Mouse (Mus musculus): Measurements from ENCODE around the gene Actn3. TPM values are rescaled to one million over a fixed set of nuclear protein-coding genes. Genes with fewer than 3 reads are reported as not detected.
A peak's percentile ranks its signal among the peaks of the same experiment; 100 is the strongest.
"Not testable (repeated sequence)": the region's sequence is repeated elsewhere in the genome, so short reads cannot be mapped to it uniquely, and the experiment has no call there.

Gene Actn3
- polyA plus RNA-seq, 1 experiment: 13.4 TPM

GRCm38 (mm10) chr19:4833977-4834376 lies 43.7 kb downstream of the Actn3 start:
- H3K4me3 ChIP-seq (ENCODE audit: insufficient read depth, low read depth, low read length): no peak overlapping the region
- H3K27me3 ChIP-seq (replicated peaks; ENCODE audit: control insufficient read depth, insufficient read depth, low read length): no peaks in the 10 kb centered on the region
- peaks cover 15% of the 10 kb centered on the region; the same call in 1 of the 2 replicates for H3K4me1 ChIP-seq (ENCODE audit: control insufficient read depth, insufficient read depth, low read length)
- DNase-seq: no peak
- H3K36me3 ChIP-seq (ENCODE audit: control insufficient read depth, insufficient read depth, low read length): no peaks in the 10 kb centered on the region
- H3K27ac ChIP-seq (ENCODE audit: insufficient read depth, low read depth, low read length): no peak overlapping the region
- TF ChIP-seq CTCF (conservative IDR thresholded peaks at IDR 0.05; ENCODE audit: insufficient read depth, insufficient read length, low read depth, low read length) (no peak), POLR2A (IDR thresholded peaks at IDR 0.05; ENCODE audit: low read depth, low read length) (no peak)
- WGBS: 76% methylated on average over 8 of the region's 8 CpGs

GRCm38 (mm10) chr19:4829156-4829555 lies 48.6 kb downstream of the Actn3 start:
- Histone ChIP-seq H3K27ac (ENCODE audit: insufficient read depth, low read depth, low read length) (no peak overlapping the region), H3K36me3 (ENCODE audit: control insufficient read depth, insufficient read depth, low read length) (no peaks in the 10 kb centered on the region), H3K4me1 (ENCODE audit: control insufficient read depth, insufficient read depth, low read length) (peaks cover 4% of the 10 kb centered on the region), H3K4me3 (ENCODE audit: insufficient read depth, low read depth, low read length) (no peak overlapping the region), H3K27me3 (replicated peaks; ENCODE audit: control insufficient read depth, insufficient read depth, low read length) (no peaks in the 10 kb centered on the region)
- WGBS: 43% methylated on average over 7 of the region's 7 CpGs
- TF ChIP-seq POLR2A (IDR thresholded peaks at IDR 0.05; ENCODE audit: low read depth, low read length): no peak
- TF ChIP-seq CTCF (conservative IDR thresholded peaks at IDR 0.05; ENCODE audit: insufficient read depth, insufficient read length, low read depth, low read length): no peak
- DNase-seq: peak; percentile 82

DNA sequence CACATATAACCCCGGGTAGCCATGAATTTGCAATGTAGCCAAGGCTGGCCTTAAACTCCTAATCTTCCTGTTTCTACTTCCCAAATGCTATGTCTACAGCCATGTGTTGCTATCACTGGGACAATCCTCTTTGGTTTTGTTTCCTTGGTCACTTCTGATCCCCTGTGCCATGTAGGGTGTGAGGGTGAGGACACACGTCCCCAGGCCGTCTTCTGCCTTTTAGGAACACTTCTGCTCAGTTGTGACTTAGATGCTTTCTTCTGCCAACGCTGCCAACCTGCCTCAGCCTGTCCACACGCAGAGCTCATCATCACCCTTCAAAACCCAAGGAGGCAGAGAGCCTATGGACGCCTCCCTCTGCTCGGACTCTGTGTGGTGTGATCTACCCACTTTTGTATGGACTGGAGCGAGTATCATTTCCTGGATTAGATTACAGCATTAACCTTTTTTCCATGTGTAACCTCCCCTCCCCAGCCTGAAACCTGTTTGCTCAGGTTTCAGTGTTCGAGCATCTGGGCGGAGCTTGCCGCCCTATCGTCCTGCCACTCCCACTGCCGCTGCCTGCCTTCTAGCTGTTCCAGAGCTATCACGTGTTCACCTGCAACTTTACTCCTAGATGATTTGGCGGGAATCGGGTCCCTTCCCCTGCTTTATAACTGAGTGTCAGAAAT lies 49.1 kb downstream of the Actn3 start:
- peaks cover 4% of the 10 kb centered on the region for H3K4me1 ChIP-seq (ENCODE audit: control insufficient read depth, insufficient read depth, low read length)
- DNase-seq: peak; percentile 81
- 41% methylated on average over 16 of the region's 16 CpGs for WGBS
- H3K27ac ChIP-seq (ENCODE audit: insufficient read depth, low read depth, low read length): peak overlapping the region; percentile 21; the same call in 1 of the 2 replicates
- no peaks in the 10 kb centered on the region for H3K27me3 ChIP-seq (replicated peaks; ENCODE audit: control insufficient read depth, insufficient read depth, low read length)
- no peak for TF ChIP-seq CTCF (conservative IDR thresholded peaks at IDR 0.05; ENCODE audit: insufficient read depth, insufficient read length, low read depth, low read length)
- H3K36me3 ChIP-seq (ENCODE audit: control insufficient read depth, insufficient read depth, low read length): no peaks in the 10 kb centered on the region; the same call in 1 of the 2 replicates
- H3K4me3 ChIP-seq (ENCODE audit: insufficient read depth, low read depth, low read length): no peak overlapping the region

GRCm38 (mm10) chr19:4820678-4821303 lies 56.9 kb downstream of the Actn3 start:
- H3K36me3 ChIP-seq (ENCODE audit: control insufficient read depth, insufficient read depth, low read length): no peaks in the 10 kb centered on the region; the same call in 1 of the 2 replicates
- DNase-seq: peak; percentile 98
- peak overlapping the region; percentile 72; the same call in 1 of the 2 replicates for H3K27ac ChIP-seq (ENCODE audit: insufficient read depth, low read depth, low read length)
- 18% methylated on average over 5 of the region's 5 CpGs for WGBS
- peaks cover 12% of the 10 kb centered on the region for H3K4me1 ChIP-seq (ENCODE audit: control insufficient read depth, insufficient read depth, low read length)
- H3K4me3 ChIP-seq (ENCODE audit: insufficient read depth, low read depth, low read length): no peak overlapping the region
- TF ChIP-seq CTCF (conservative IDR thresholded peaks at IDR 0.05; ENCODE audit: insufficient read depth, insufficient read length, low read depth, low read length) (no peak), POLR2A (IDR thresholded peaks at IDR 0.05; ENCODE audit: low read depth, low read length) (no peak)
- no peaks in the 10 kb centered on the region for H3K27me3 ChIP-seq (replicated peaks; ENCODE audit: control insufficient read depth, insufficient read depth, low read length)

DNA sequence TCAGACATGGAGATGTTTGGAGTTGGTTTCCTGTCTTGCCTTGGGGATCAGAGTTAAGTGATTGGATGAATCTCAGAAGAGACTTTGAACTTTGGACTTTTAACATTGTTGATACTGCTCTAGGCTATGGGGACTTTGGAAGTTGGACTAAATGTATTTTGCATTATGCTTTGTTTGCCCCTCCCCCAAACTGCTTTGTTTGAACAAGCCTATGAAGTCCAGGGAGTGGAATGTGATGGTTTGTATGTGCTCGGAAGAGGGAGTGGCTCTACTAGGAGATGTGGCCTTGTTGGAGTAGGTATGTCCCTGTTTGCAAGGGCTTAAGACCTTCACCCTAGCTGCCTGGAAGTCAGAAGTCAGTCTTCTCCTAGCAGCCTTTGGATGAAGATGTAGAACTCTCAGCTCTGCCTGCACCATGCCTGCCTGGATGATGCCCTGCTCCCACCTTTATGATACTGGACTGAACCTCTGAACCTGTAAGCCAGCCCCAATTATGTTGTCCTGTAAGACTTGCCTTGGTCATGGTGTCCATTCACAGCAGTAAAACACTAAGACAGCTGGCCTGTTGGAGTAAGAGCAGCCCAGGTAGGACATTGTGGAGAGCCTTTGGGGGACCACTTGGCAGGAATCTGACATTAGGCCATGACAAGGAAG lies 60.4 kb downstream of the Actn3 start:
- peak; percentile 55 for DNase-seq
- TF ChIP-seq CTCF (conservative IDR thresholded peaks at IDR 0.05; ENCODE audit: insufficient read depth, insufficient read length, low read depth, low read length) (no peak), POLR2A (IDR thresholded peaks at IDR 0.05; ENCODE audit: low read depth, low read length) (no peak)
- WGBS: 36% methylated on average over 1 of the region's 1 CpGs
- no peak overlapping the region for H3K4me3 ChIP-seq (ENCODE audit: insufficient read depth, low read depth, low read length)
- no peak overlapping the region for H3K27ac ChIP-seq (ENCODE audit: insufficient read depth, low read depth, low read length)
- H3K4me1 ChIP-seq (ENCODE audit: control insufficient read depth, insufficient read depth, low read length): peaks cover 13% of the 10 kb centered on the region
- no peaks in the 10 kb centered on the region for H3K36me3 ChIP-seq (ENCODE audit: control insufficient read depth, insufficient read depth, low read length)
- no peaks in the 10 kb centered on the region for H3K27me3 ChIP-seq (replicated peaks; ENCODE audit: control insufficient read depth, insufficient read depth, low read length)

- no peaks in the 10 kb centered on the region for H3K27me3 ChIP-seq (replicated peaks; ENCODE audit: control insufficient read depth, insufficient read depth, low read length)
- no peak for TF ChIP-seq POLR2A (IDR thresholded peaks at IDR 0.05; ENCODE audit: low read depth, low read length)
- TF ChIP-seq CTCF (conservative IDR thresholded peaks at IDR 0.05; ENCODE audit: insufficient read depth, insufficient read length, low read depth, low read length): peak; percentile 49
- no peak overlapping the region for H3K27ac ChIP-seq (ENCODE audit: insufficient read depth, low read depth, low read length)
- 86% methylated on average over 5 of the region's 6 CpGs for WGBS
- no peak overlapping the region for H3K4me3 ChIP-seq (ENCODE audit: insufficient read depth, low read depth, low read length)
- DNase-seq: peak; percentile 34
- H3K36me3 ChIP-seq (ENCODE audit: control insufficient read depth, insufficient read depth, low read length): no peaks in the 10 kb centered on the region
- H3K4me1 ChIP-seq (ENCODE audit: control insufficient read depth, insufficient read depth, low read length): peaks cover 16% of the 10 kb centered on the region
Observed at GRCm38 (mm10) chr19:4813015-4813414, 64.7 kb downstream of the Actn3 start.

GRCm38 (mm10) chr19:4812334-4812949 lies 65.3 kb downstream of the Actn3 start:
- peaks cover 14% of the 10 kb centered on the region for H3K4me1 ChIP-seq (ENCODE audit: control insufficient read depth, insufficient read depth, low read length)
- 74% methylated on average over 8 of the region's 8 CpGs for WGBS
- not testable (repeated sequence) for H3K36me3 ChIP-seq (ENCODE audit: control insufficient read depth, insufficient read depth, low read length); H3K4me3 ChIP-seq (ENCODE audit: insufficient read depth, low read depth, low read length); H3K27ac ChIP-seq (ENCODE audit: insufficient read depth, low read depth, low read length); H3K27me3 ChIP-seq (replicated peaks; ENCODE audit: control insufficient read depth, insufficient read depth, low read length); DNase-seq

Measured in kidney, adult 2 months (tissue).